Mouse (Mus musculus): ENCODE results near the gene S100b.

DNA sequence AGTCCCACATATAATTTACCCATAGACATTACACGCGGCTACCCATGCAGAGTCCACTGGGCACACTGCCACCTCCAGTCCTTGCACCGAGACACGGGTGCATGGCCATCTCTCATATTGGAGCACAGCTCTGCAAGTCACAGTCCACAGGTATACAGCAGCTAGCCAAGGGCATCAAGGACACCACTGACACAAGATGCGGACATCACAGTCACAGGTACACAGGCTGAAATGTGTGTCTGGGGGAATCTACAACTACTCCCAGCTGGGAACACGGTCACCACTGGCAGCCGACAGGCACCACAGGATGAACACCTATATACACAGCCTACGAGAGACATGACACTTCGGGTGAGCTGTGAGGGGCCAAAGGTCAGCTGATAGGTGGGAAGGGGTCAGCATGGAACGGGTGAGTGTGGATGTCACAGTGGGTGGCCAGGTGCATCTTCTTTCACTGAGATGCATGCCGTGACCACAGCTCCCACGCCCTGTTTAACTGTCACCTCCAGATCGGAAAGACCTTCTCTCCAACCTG is 46.3 kb upstream of the S100b start:
- TF ChIP-seq CTCF (IDR thresholded peaks at IDR 0.05; ENCODE audit: extremely low read depth, insufficient read length, insufficient replicate concordance, low read depth, low read length) (no peak), POLR2A (IDR thresholded peaks at IDR 0.05; ENCODE audit: low read depth, low read length) (no peak)

All from small intestine, adult 2 months (tissue).